ENCODE assay signal across 32 mouse cellular contexts in the genomic region with DNA sequence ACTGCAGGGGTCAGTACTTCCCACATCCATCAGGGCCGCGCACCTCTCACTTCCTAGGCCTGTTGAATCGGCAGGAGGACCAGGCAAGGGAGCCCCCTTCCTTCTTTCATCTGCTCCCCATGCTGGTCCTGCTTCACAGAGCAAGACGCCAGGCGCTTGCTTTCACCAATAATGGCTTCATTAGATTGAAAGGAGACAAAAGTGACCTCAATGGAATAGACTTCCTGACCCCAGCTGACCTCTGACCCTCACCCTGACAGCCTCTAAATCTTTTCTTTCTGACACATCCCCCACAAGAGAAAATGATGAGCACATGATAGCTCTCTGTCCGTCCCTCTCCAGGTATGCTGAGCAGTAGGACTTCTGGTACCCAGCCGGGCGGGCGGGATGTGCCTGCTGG. TPM values are rescaled to one million over a fixed set of nuclear protein-coding genes. Genes with fewer than 3 reads are reported as not detected.
"Had no signal": no experiment of that assay in that cellular context is flagged by ENCODE, and none has a peak within 500 bp of the region (broad histone marks: within the 10 kb centered on the region; RNA-seq: fewer than 3 reads in every experiment).

No protein-coding gene starts in this region.

- H3K4me3 ChIP-seq: gastrocnemius, adult 2 months; heart, embryonic 10.5 days; heart, embryonic 12.5 days; hindbrain, embryonic 12.5 days; kidney, embryonic 15.5 days; limb, embryonic 13.5 days; limb, embryonic 15.5 days; liver, embryonic 12.5 days had no signal

- H3K9me3 ChIP-seq: heart, embryonic 10.5 days; hindbrain, embryonic 12.5 days; kidney, embryonic 15.5 days; limb, embryonic 15.5 days had no signal

- H3K4me2 ChIP-seq: heart, embryonic 12.5 days; hindbrain, embryonic 12.5 days; hindbrain, embryonic 14.5 days; kidney, embryonic 15.5 days; limb, embryonic 13.5 days; limb, embryonic 15.5 days; liver, embryonic 12.5 days had no signal

- H3K4me1 ChIP-seq: heart, embryonic 10.5 days; heart, embryonic 12.5 days; hindbrain, embryonic 12.5 days; kidney, embryonic 15.5 days; limb, embryonic 13.5 days; limb, embryonic 15.5 days; liver, embryonic 12.5 days had no signal

- H3K9ac ChIP-seq: heart, embryonic 12.5 days; hindbrain, embryonic 12.5 days; hindbrain, embryonic 14.5 days; kidney, embryonic 15.5 days; limb, embryonic 13.5 days; limb, embryonic 15.5 days; liver, embryonic 12.5 days; liver, embryonic 14.5 days had no signal

- ATAC-seq: hindbrain, postnatal 0 days; intestine, embryonic 16.5 days; liver, embryonic 12.5 days had no signal

- H3K36me3 ChIP-seq: heart, embryonic 10.5 days; heart, embryonic 12.5 days; hindbrain, embryonic 12.5 days; kidney, embryonic 15.5 days; limb, embryonic 13.5 days; limb, embryonic 15.5 days; liver, embryonic 12.5 days had no signal

- DNase-seq: gastrocnemius, adult 2 months; gastrocnemius, postnatal 10 days; gastrocnemius, postnatal 25 days; heart, adult 18-20 months; heart, postnatal 14 days; heart, postnatal 36 days; kidney, adult 11 months; kidney, adult 2 months; kidney, adult 9 months; kidney, postnatal 14 days; kidney, postnatal 36 days; layer of hippocampus, adult 9-11 months; layer of hippocampus, postnatal 36 days; left cerebral cortex, postnatal 4 days had no signal

- H3K27me3 ChIP-seq: heart, embryonic 12.5 days; hindbrain, embryonic 12.5 days; kidney, embryonic 15.5 days; limb, embryonic 13.5 days; limb, embryonic 15.5 days; liver, embryonic 12.5 days had no signal

- H3K27ac ChIP-seq: gastrocnemius, adult 2 months; heart, embryonic 10.5 days; hindbrain, embryonic 12.5 days; hindbrain, embryonic 14.5 days; hindbrain, postnatal 0 days; kidney, embryonic 15.5 days; limb, embryonic 13.5 days; limb, embryonic 15.5 days; liver, embryonic 12.5 days; liver, embryonic 14.5 days had no signal

RNA-seq across cellular contexts. Expression of gene Lin28a, which starts 7.2 kb away (rescaled TPM):
- polyA plus RNA-seq: heart, embryonic 16.5 days; hindbrain, postnatal 0 days; kidney, adult 2 months; kidney, postnatal 0 days; large intestine, adult 2 months; limb, embryonic 15.5 days; liver, adult 2 months had no signal

RNA-seq across cellular contexts. Expression of gene Zfp683, which starts 27.8 kb away (rescaled TPM):
- polyA plus RNA-seq: heart, embryonic 10.5 days; heart, embryonic 12.5 days; heart, embryonic 14.5 days; hindbrain, embryonic 12.5 days; hindbrain, embryonic 14.5 days; hindbrain, postnatal 0 days; intestine, embryonic 14.5 days; intestine, embryonic 16.5 days; kidney, embryonic 15.5 days; kidney, postnatal 0 days; limb, embryonic 11.5 days; limb, embryonic 13.5 days; limb, embryonic 15.5 days; liver, embryonic 12.5 days had no signal
